Mouse (Mus musculus) ES-E14 (cell line): ENCODE measurements around the gene Lmcd1.

Source experiments
- CHD2 ChIP-seq: IDR thresholded peaks from 2 replicates; pipeline ENCODE4 v1.6.1; 2014; ENCODE audit warnings: mild to moderate bottlenecking, low read depth, low read length, inconsistent platforms
- MAFK ChIP-seq: IDR thresholded peaks from 2 replicates; pipeline ENCODE4 v1.6.1; 2014; ENCODE audit warnings: mild to moderate bottlenecking, low read depth, low read length, inconsistent platforms; ENCODE audit not compliant: insufficient read depth

DNA sequence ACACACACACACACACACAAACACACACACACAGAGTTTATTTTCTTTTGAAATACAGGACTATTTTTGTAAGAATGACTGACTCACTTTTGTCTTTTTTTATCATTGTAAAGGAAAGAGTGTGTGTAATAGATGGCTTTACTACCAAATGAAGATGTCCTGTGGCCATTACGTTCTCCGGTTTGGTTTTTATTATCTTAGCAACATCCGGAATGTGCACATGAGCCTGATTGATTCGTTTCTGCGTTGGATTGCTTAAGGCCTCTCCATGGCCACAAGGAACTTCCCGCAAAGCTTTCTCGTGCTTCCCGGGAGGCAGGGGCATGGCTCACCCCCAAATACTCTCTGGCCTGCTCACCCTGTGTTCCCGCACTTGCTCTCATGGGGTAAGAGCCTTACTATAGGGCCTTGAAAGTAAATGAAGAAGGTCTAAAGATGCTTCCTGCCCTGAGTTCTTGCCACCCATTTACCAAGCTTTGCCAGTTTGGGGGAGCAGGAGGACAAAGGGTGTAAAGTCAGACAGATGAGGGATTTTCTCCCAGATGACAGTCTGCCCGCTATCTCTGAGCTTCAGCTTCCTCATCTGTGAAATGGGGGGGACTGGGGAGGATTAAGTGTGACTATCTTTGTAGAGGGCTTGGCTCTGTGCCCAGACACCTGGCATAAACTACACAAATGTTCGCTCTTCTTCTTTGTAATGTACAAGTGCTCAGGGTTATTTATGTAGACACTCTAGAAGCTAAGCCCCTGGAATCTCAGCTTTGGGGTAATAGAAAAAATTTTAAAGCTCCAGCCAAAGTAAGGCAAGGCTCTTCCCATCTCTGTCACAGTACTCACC is 18.0 kb upstream of the Lmcd1 start:
- TF ChIP-seq CHD2 (no peak), MAFK (no peak)
